Mouse (Mus musculus): ENCODE data around the gene Afg1l. TPM values are rescaled to one million over a fixed set of nuclear protein-coding genes. Genes with fewer than 3 reads are reported as not detected.
A peak's percentile ranks its signal among the peaks of the same experiment; 100 is the strongest.

Gene Afg1l
- polyA plus RNA-seq, 1 experiment from 2014 or later, result 5.9 TPM

DNA sequence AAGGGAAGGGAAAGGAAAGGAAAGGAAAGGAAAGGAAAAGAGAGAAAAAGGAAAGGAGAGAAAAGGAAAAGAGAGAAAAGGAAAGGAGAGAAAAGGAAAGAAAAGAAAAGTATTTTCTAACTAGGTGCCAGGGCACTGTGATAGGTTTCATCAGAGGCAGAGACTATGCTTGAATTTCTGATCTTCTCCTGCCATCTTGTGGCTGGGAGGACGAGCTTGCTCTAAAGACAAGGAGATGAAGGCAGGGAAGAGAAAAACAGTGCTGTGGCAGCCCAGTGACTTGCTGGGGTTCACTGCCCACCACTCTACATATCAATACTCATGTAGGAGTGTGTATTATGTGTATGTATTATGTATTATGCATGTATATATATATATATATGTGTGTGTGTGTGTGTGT lies 183.3 kb downstream of the Afg1l start:
- DNase-seq (ENCODE audit: low spot score), result peak; percentile 27

DNA sequence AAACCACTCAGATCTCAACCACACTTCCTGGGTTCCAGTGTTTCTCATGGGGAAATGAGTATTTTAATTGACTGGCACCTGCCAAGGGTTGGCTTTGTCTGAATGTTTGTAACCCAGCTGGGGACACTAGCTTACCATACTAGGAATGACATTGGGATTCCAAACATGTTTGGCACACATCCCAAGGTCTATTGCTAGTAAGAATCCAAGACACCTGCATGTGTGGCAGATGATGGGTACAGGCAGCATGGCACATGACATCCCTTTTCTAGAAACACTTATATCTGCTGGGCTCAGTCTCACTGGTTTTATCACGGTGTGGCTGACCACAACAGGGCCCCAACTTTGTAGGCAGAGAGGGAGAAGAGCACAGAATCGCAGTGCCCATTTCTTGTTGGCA lies 184.0 kb downstream of the Afg1l start:
- Histone ChIP-seq H3K27me3 (ENCODE audit: control insufficient read depth, insufficient read depth, low read length) (no peaks in the 10 kb centered on the region), H3K36me3 (ENCODE audit: control insufficient read depth, insufficient read depth, low read length) (no peaks in the 10 kb centered on the region), H3K4me3 (ENCODE audit: low read depth, low read length) (no peak overlapping the region), H3K9me3 (ENCODE audit: control insufficient read depth, low read length) (no peaks in the 10 kb centered on the region; the same call in 1 of the 2 replicates), H3K27ac (replicated peaks; ENCODE audit: low read depth, low read length) (no peak overlapping the region), H3K4me1 (ENCODE audit: control insufficient read depth, insufficient read depth, low read length) (no peaks in the 10 kb centered on the region), H3K9ac (ENCODE audit: low read length) (no peak overlapping the region), H3K4me2 (ENCODE audit: low read depth, severe bottlenecking) (no peak overlapping the region)
- ATAC-seq (ENCODE audit: insufficient number of reproducible peaks, low FRiP score, low TSS enrichment, low read depth) (no peak), DNase-seq (ENCODE audit: low spot score) (no peak)
- 72% methylated on average over 2 of the region's 2 CpGs for WGBS

More for the DNA sequence above, 183.3 kb downstream of the Afg1l start:
- 4% methylated on average over 1 of the region's 1 CpGs for WGBS
- no peak for ATAC-seq (ENCODE audit: insufficient number of reproducible peaks, low FRiP score, low TSS enrichment, low read depth)
- H3K9ac ChIP-seq (ENCODE audit: low read length), result no peak overlapping the region
- no peak overlapping the region for H3K27ac ChIP-seq (replicated peaks; ENCODE audit: low read depth, low read length)
- H3K4me1 ChIP-seq (ENCODE audit: control insufficient read depth, insufficient read depth, low read length), result peaks cover 2% of the 10 kb centered on the region; the same call in 1 of the 2 replicates
- H3K4me2 ChIP-seq (ENCODE audit: low read depth, severe bottlenecking), result no peak overlapping the region
- no peaks in the 10 kb centered on the region for H3K36me3 ChIP-seq (ENCODE audit: control insufficient read depth, insufficient read depth, low read length)
- H3K27me3 ChIP-seq (ENCODE audit: control insufficient read depth, insufficient read depth, low read length), result no peaks in the 10 kb centered on the region
- no peak overlapping the region for H3K4me3 ChIP-seq (ENCODE audit: low read depth, low read length)
- no peaks in the 10 kb centered on the region; the same call in 1 of the 2 replicates for H3K9me3 ChIP-seq (ENCODE audit: control insufficient read depth, low read length)

DNA sequence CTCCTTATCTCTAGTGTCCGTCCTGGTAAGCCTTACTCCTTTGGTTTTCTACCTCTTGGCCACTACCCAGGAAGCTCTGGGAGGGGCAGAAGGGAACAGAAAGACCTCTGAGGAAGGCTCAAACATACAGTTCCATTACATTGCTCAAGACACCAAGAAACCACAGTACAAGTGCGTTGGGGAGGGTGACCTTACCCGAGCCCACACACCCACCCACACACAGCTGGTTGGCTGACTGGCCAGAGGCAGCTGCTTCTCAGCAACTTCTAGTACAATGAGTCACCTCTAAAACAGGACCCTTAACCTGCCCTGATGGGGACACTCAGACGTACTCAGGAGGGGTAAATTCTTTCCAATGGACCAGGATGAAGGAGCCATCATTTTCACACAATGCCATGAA lies 184.5 kb downstream of the Afg1l start:
- Histone ChIP-seq H3K4me3 (ENCODE audit: low read depth, low read length) (no peak overlapping the region), H3K36me3 (ENCODE audit: control insufficient read depth, insufficient read depth, low read length) (no peaks in the 10 kb centered on the region), H3K4me1 (ENCODE audit: control insufficient read depth, insufficient read depth, low read length) (no peaks in the 10 kb centered on the region), H3K4me2 (ENCODE audit: low read depth, severe bottlenecking) (no peak overlapping the region), H3K27me3 (ENCODE audit: control insufficient read depth, insufficient read depth, low read length) (no peaks in the 10 kb centered on the region), H3K27ac (replicated peaks; ENCODE audit: low read depth, low read length) (no peak overlapping the region), H3K9me3 (ENCODE audit: control insufficient read depth, low read length) (no peaks in the 10 kb centered on the region; the same call in 1 of the 2 replicates), H3K9ac (ENCODE audit: low read length) (no peak overlapping the region)
- no peak for DNase-seq (ENCODE audit: low spot score)
- 75% methylated on average over 4 of the region's 4 CpGs for WGBS
- no peak for ATAC-seq (ENCODE audit: insufficient number of reproducible peaks, low FRiP score, low TSS enrichment, low read depth)

DNA sequence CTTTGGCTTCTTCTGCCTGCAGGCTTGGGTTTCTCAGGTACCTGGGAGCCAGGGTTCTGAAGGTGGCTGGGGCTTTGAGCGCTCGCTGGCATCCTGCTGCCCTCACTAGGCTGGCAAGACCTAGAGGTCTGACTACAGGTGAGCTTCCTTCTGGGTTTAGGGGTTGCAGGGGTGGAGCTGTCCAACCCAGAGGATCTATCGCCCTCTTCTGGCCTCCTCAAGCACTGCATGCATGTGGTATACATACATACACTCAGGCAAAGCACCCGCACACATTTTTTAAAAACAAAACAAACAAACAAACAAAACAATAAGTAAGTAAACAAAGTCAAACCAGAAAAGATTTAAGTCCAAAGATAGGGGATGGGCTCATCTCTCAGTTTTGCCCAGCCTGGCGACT lies 187.0 kb downstream of the Afg1l start:
- peak; percentile 78 for DNase-seq (ENCODE audit: low spot score)
- Histone ChIP-seq H3K9ac (ENCODE audit: low read length) (no peak overlapping the region), H3K27me3 (ENCODE audit: control insufficient read depth, insufficient read depth, low read length) (no peaks in the 10 kb centered on the region), H3K9me3 (ENCODE audit: control insufficient read depth, low read length) (no peaks in the 10 kb centered on the region), H3K4me1 (ENCODE audit: control insufficient read depth, insufficient read depth, low read length) (no peaks in the 10 kb centered on the region), H3K36me3 (ENCODE audit: control insufficient read depth, insufficient read depth, low read length) (no peaks in the 10 kb centered on the region), H3K4me2 (ENCODE audit: low read depth, severe bottlenecking) (no peak overlapping the region), H3K4me3 (ENCODE audit: low read depth, low read length) (no peak overlapping the region), H3K27ac (replicated peaks; ENCODE audit: low read depth, low read length) (no peak overlapping the region)
- 64% methylated on average over 5 of the region's 5 CpGs for WGBS
- ATAC-seq (ENCODE audit: insufficient number of reproducible peaks, low FRiP score, low TSS enrichment, low read depth), result no peak

DNA sequence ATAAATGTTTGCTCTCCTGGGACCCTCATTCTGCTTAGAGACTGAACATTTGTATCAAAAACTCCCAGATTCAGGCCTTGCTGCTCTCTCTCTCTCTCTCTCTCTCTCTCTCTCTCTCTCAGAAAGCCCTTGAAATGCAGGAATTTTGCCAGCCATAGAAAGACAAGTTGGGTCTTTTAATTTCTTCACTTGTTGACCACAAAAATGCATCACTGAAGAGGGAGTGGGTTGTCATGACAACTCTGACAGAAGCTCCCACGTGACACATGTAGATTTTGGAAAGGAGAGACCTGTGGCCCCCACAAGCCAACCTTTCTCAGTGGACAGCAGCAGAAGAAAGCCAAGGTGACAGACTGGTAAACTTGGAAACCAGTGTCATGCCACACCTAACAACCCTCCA lies 190.7 kb downstream of the Afg1l start:
- no peak for DNase-seq (ENCODE audit: low spot score)
- ATAC-seq (ENCODE audit: insufficient number of reproducible peaks, low FRiP score, low TSS enrichment, low read depth), result no peak
- 69% methylated on average over 1 of the region's 1 CpGs for WGBS
- Histone ChIP-seq H3K27ac (replicated peaks; ENCODE audit: low read depth, low read length) (no peak overlapping the region), H3K4me2 (ENCODE audit: low read depth, severe bottlenecking) (no peak overlapping the region), H3K4me1 (ENCODE audit: control insufficient read depth, insufficient read depth, low read length) (no peaks in the 10 kb centered on the region), H3K36me3 (ENCODE audit: control insufficient read depth, insufficient read depth, low read length) (no peaks in the 10 kb centered on the region), H3K27me3 (ENCODE audit: control insufficient read depth, insufficient read depth, low read length) (no peaks in the 10 kb centered on the region), H3K4me3 (ENCODE audit: low read depth, low read length) (no peak overlapping the region), H3K9ac (ENCODE audit: low read length) (no peak overlapping the region), H3K9me3 (ENCODE audit: control insufficient read depth, low read length) (no peaks in the 10 kb centered on the region)

DNA sequence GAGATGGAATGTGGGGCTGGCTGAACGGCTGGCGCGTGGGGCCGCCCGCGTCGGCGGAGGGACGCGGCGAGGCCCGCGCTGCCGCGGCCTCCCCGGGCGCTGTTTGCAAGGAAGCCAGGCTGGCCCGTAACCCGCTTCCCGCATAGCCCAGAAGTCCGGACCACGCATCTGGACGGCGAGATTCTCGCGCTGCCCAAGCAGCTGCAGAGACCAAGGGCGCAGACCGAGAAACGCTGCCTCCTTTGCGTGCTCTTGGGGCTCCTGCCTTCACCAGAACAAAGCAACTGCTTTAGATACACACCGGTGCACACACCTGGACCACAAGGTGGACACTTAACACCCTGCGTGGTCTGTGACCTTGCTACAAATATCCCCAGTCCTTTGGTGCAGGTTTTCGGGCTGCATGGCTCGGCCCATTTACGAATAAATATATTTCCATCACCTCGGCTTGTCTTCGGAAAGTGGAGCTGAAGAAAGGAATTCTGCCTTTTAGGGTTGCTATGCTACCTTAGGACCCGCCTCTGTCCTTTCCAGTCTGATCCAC lies 200.0 kb downstream of the Afg1l start:
- peak overlapping the region; percentile 64 for H3K9ac ChIP-seq (ENCODE audit: low read length)
- no peak for DNase-seq (ENCODE audit: low spot score)
- H3K27me3 ChIP-seq (ENCODE audit: control insufficient read depth, insufficient read depth, low read length), result no peaks in the 10 kb centered on the region
- no peak for ATAC-seq (ENCODE audit: insufficient number of reproducible peaks, low FRiP score, low TSS enrichment, low read depth)
- WGBS, result 1% methylated on average over 38 of the region's 38 CpGs
- H3K4me1 ChIP-seq (ENCODE audit: control insufficient read depth, insufficient read depth, low read length), result peaks cover 6% of the 10 kb centered on the region; the same call in 1 of the 2 replicates
- no peaks in the 10 kb centered on the region for H3K9me3 ChIP-seq (ENCODE audit: control insufficient read depth, low read length)
- no peaks in the 10 kb centered on the region for H3K36me3 ChIP-seq (ENCODE audit: control insufficient read depth, insufficient read depth, low read length)
- peak overlapping the region; percentile 89 for H3K4me2 ChIP-seq (ENCODE audit: low read depth, severe bottlenecking)
- peak overlapping the region; percentile 81 for H3K4me3 ChIP-seq (ENCODE audit: low read depth, low read length)
- H3K27ac ChIP-seq (replicated peaks; ENCODE audit: low read depth, low read length), result peak overlapping the region; percentile 36

DNA sequence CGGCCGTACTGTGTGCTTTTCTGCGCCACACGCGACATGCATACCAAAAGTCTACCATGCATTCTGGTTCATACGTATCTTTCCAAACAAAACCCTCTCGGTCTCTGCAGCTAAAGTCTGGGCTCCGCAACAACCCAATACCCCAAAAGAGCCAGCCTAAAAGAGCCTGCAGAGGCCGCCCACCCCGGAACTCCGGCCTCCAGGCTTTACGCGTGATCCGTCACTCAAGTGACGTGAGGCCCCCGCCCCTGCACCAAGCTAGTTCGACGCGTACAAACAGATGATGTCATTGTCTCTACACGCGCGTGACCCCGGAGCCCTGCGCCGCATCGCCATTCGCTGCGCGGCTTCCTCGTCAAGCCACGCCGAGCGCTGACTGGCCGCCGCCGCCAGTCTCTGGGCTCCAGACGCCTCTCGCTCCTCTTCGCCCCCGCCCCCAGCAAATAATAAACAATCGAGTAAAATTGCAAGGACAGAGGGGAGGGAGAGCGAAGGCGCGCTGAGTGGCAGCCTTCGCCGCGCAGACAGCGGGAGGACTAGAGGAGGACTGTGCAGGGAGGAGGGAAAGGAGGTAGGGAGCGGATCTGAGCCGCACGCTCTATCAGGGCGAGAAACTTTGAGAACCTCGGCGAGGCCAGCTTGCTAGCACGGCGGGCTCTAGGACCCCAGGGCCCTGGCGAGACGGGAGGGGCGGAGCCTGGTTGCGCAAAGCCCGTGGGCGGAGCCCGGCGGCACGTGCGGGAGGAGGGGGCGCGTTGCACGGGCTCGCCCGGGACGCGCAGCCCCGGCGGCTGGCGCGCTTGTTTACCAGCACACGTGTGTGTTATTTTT lies 200.7 kb downstream of the Afg1l start:
- H3K9ac ChIP-seq (ENCODE audit: low read length), result peak overlapping the region; percentile 64
- no peaks in the 10 kb centered on the region for H3K36me3 ChIP-seq (ENCODE audit: control insufficient read depth, insufficient read depth, low read length)
- DNase-seq (ENCODE audit: low spot score), result peak; percentile 96
- ATAC-seq (ENCODE audit: insufficient number of reproducible peaks, low FRiP score, low TSS enrichment, low read depth), result peak; percentile 89
- H3K4me1 ChIP-seq (ENCODE audit: control insufficient read depth, insufficient read depth, low read length), result peaks cover 6% of the 10 kb centered on the region; the same call in 1 of the 2 replicates
- no peaks in the 10 kb centered on the region for H3K27me3 ChIP-seq (ENCODE audit: control insufficient read depth, insufficient read depth, low read length)
- under 1% methylated on average over 78 of the region's 78 CpGs for WGBS
- no peaks in the 10 kb centered on the region for H3K9me3 ChIP-seq (ENCODE audit: control insufficient read depth, low read length)
- H3K27ac ChIP-seq (replicated peaks; ENCODE audit: low read depth, low read length), result peak overlapping the region; percentile 83
- H3K4me2 ChIP-seq (ENCODE audit: low read depth, severe bottlenecking), result peak overlapping the region; percentile 89
- peak overlapping the region; percentile 81 for H3K4me3 ChIP-seq (ENCODE audit: low read depth, low read length)

DNA sequence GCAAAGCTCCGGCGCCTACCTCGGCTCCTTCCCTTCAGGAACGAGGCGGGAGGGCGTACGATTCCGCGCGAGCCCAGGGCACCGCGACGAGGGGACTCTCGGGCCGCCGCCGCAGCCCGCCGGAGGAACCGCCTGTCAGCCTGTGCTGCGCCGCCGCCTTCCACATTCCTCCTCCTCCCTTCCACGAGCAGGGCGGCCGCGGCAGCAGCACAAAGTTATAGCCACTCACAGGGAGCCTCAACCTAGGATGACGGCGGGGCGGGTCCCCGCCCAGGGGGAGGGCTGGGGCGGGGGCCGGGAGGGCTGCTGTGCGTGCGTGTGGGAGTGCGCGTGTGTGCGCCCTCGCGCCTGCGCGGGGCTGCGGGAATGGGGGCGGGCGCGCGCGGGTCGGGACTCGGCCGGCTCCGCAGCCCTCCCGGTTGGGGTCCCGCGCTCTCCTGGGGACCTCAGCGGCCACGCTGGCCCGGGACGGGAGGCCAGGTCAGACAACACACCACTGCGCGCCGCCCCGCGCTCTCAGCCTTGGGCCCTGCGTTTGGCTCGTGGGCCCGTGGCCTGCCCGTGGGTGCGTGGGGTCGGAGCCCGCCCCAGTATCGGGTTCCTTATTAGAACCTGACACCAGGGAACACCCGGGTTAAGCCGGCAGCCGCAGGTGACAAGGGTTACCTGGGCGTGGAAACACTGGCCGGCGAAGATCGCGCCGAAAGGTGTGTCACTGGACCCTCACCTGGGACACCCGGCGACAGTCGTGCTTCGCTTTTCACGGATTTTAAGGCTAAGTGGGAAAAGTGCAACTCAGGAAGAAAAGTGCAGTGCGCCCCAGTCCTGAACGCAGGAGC lies 201.6 kb downstream of the Afg1l start, which contains the start of gene Foxo3:
TSS of gene Foxo3 (minus strand) at position 249 of the 839 bp plus-strand sequence.
- Histone ChIP-seq H3K36me3 (ENCODE audit: control insufficient read depth, insufficient read depth, low read length) (no peaks in the 10 kb centered on the region), H3K4me2 (ENCODE audit: low read depth, severe bottlenecking) (peak within 1 kb of the TSS; percentile 89), H3K4me3 (ENCODE audit: low read depth, low read length) (peak within 1 kb of the TSS; percentile 81), H3K27me3 (ENCODE audit: control insufficient read depth, insufficient read depth, low read length) (no peaks in the 10 kb centered on the region), H3K9ac (ENCODE audit: low read length) (peak within 1 kb of the TSS; percentile 60), H3K27ac (replicated peaks; ENCODE audit: low read depth, low read length) (peak within 1 kb of the TSS; percentile 89), H3K4me1 (ENCODE audit: control insufficient read depth, insufficient read depth, low read length) (peaks cover 11% of the 10 kb centered on the region), H3K9me3 (ENCODE audit: control insufficient read depth, low read length) (no peaks in the 10 kb centered on the region)
- under 1% methylated on average over 63 of the region's 88 CpGs for WGBS
- ATAC-seq (ENCODE audit: insufficient number of reproducible peaks, low FRiP score, low TSS enrichment, low read depth) (peak; percentile 64), DNase-seq (ENCODE audit: low spot score) (peak; percentile 87)
